7 mouse cellular contexts compared by ENCODE assay signal in genomic region chr7:44304775-44305641, GRCm38 (mm10). TPM values are rescaled to one million over a fixed set of nuclear protein-coding genes. Genes with fewer than 3 reads are reported as not detected.
DNase-seq lines count a peak whose midpoint lies in the region; ATAC-seq lines count a peak whose summit lies in the region.

No protein-coding gene starts in this region.

- H3K4me1 ChIP-seq in embryonic facial prominence, embryonic 12.5 days: peaks cover 13% of the 10 kb centered on the region; the same call in 1 of the 2 replicates
- H3K4me1 ChIP-seq in limb, embryonic 11.5 days (ENCODE audit: control insufficient read depth, insufficient read depth, low read length): peaks cover 5% of the 10 kb centered on the region
- H3K4me1 ChIP-seq in midbrain, embryonic 14.5 days (ENCODE audit: control insufficient read depth, insufficient read depth, low read length): peaks cover 6% of the 10 kb centered on the region

- peak overlapping the region; percentile 93 for H3K27ac ChIP-seq in embryonic facial prominence, embryonic 12.5 days
- H3K27ac ChIP-seq in limb, embryonic 11.5 days (replicated peaks; ENCODE audit: low read depth, low read length): peak overlapping the region; percentile 84
- peak overlapping the region; percentile 96 for H3K27ac ChIP-seq in midbrain, embryonic 14.5 days (replicated peaks; ENCODE audit: low read depth, low read length)

- H3K36me3 ChIP-seq in embryonic facial prominence, embryonic 12.5 days: no peaks in the 10 kb centered on the region
- H3K36me3 ChIP-seq in limb, embryonic 11.5 days (ENCODE audit: control insufficient read depth, insufficient read depth, low read length): peaks cover 3% of the 10 kb centered on the region; the same call in 1 of the 2 replicates
- H3K36me3 ChIP-seq in midbrain, embryonic 14.5 days (ENCODE audit: control insufficient read depth, insufficient read depth, low read length): no peaks in the 10 kb centered on the region

- H3K9ac ChIP-seq in embryonic facial prominence, embryonic 12.5 days: peak overlapping the region; percentile 86
- H3K9ac ChIP-seq in limb, embryonic 11.5 days (ENCODE audit: low read length): peak overlapping the region; percentile 84
- H3K9ac ChIP-seq in midbrain, embryonic 14.5 days (replicated peaks; ENCODE audit: low read length): peak overlapping the region; percentile 92

- ATAC-seq in embryonic facial prominence, embryonic 12.5 days (ENCODE audit: insufficient number of reproducible peaks, insufficient read depth, low FRiP score, low TSS enrichment): peak; percentile 93
- peak; percentile 96 for ATAC-seq in limb, embryonic 11.5 days (ENCODE audit: insufficient number of reproducible peaks, low FRiP score, low TSS enrichment, low read depth)
- peak; percentile 93 for ATAC-seq in midbrain, embryonic 14.5 days (ENCODE audit: low FRiP score, low TSS enrichment)

- peak overlapping the region; percentile 68 for H3K4me3 ChIP-seq in embryonic facial prominence, embryonic 12.5 days
- H3K4me3 ChIP-seq in limb, embryonic 11.5 days (ENCODE audit: low read depth, low read length): peak overlapping the region; percentile 62
- H3K4me3 ChIP-seq in midbrain, embryonic 14.5 days (replicated peaks; ENCODE audit: low read depth, low read length): peak overlapping the region; percentile 63

- peak overlapping the region; percentile 69 for H3K4me2 ChIP-seq in embryonic facial prominence, embryonic 12.5 days (replicated peaks)
- H3K4me2 ChIP-seq in limb, embryonic 11.5 days (ENCODE audit: low read depth, severe bottlenecking): peak overlapping the region; percentile 57
- H3K4me2 ChIP-seq in midbrain, embryonic 14.5 days (ENCODE audit: low read length): peak overlapping the region; percentile 81

- peaks cover 24% of the 10 kb centered on the region for H3K27me3 ChIP-seq in embryonic facial prominence, embryonic 12.5 days
- H3K27me3 ChIP-seq in limb, embryonic 11.5 days (ENCODE audit: control insufficient read depth, insufficient read depth, low read length): peaks cover 13% of the 10 kb centered on the region
- no peaks in the 10 kb centered on the region for H3K27me3 ChIP-seq in midbrain, embryonic 14.5 days (ENCODE audit: control insufficient read depth, insufficient read depth, low read length)

- H3K9me3 ChIP-seq in embryonic facial prominence, embryonic 12.5 days: no peaks in the 10 kb centered on the region
- H3K9me3 ChIP-seq in limb, embryonic 11.5 days (ENCODE audit: control insufficient read depth, low read length): no peaks in the 10 kb centered on the region
- H3K9me3 ChIP-seq in midbrain, embryonic 14.5 days (ENCODE audit: control insufficient read depth, low read length): no peaks in the 10 kb centered on the region

- WGBS in embryonic facial prominence, embryonic 12.5 days: under 1% methylated on average over 48 of the region's 49 CpGs
- WGBS in limb, embryonic 11.5 days: 0% methylated on average over 49 of the region's 49 CpGs
- under 1% methylated on average over 49 of the region's 49 CpGs for WGBS in midbrain, embryonic 14.5 days

- peak; percentile 94 for DNase-seq in adrenal gland, postnatal 25 days
- peak; percentile 100 for DNase-seq in heart, adult 11 months
- peak; percentile 96 for DNase-seq in kidney, adult 18-20 months
- peak; percentile 97 for DNase-seq in limb, embryonic 11.5 days (ENCODE audit: low spot score)
- DNase-seq in midbrain, embryonic 14.5 days: peak; percentile 99
- peak; percentile 91 to 95 for DNase-seq in spleen, adult 18-20 months

RNA-seq across cellular contexts. Expression of gene Clec11a, which starts 1.7 kb away (rescaled TPM):
- total RNA-seq in adrenal gland, postnatal 25 days (2021): 3.4 and 3.6 TPM in 2 replicates
- 1.9 and 2.3 TPM in 2 replicates for polyA plus RNA-seq in embryonic facial prominence, embryonic 12.5 days (2016; fragmentation: Nextera tagmentation; extraction: Ambion mirVana)
- polyA plus RNA-seq in limb, embryonic 11.5 days (2014; fragmentation: Nextera tagmentation; extraction: Ambion mirVana): 1.9 and 2.2 TPM in 2 replicates
- polyA plus RNA-seq in midbrain, embryonic 14.5 days (2014; fragmentation: Nextera tagmentation; extraction: Ambion mirVana): 4.6 and 4.7 TPM in 2 replicates

RNA-seq across cellular contexts. Expression of gene Shank1, which starts 5.0 kb away (rescaled TPM):
- 8.5 and 10.4 TPM in 2 replicates for total RNA-seq in adrenal gland, postnatal 25 days (2021)
- polyA plus RNA-seq in embryonic facial prominence, embryonic 12.5 days (2016; fragmentation: Nextera tagmentation; extraction: Ambion mirVana): 2.4 and 3.8 TPM in 2 replicates
- 0.78 and 0.85 TPM in 2 replicates for polyA plus RNA-seq in limb, embryonic 11.5 days (2014; fragmentation: Nextera tagmentation; extraction: Ambion mirVana)
- 35.1 and 37.8 TPM in 2 replicates for polyA plus RNA-seq in midbrain, embryonic 14.5 days (2014; fragmentation: Nextera tagmentation; extraction: Ambion mirVana)

RNA-seq across cellular contexts. Expression of gene Gm15517, which starts 43.8 kb away (rescaled TPM):
- total RNA-seq in adrenal gland, postnatal 25 days (2021): not detected in 2 replicates
- polyA plus RNA-seq in embryonic facial prominence, embryonic 12.5 days (2016; fragmentation: Nextera tagmentation; extraction: Ambion mirVana): not detected in 2 replicates
- not detected in 2 replicates for polyA plus RNA-seq in limb, embryonic 11.5 days (2014; fragmentation: Nextera tagmentation; extraction: Ambion mirVana)
- polyA plus RNA-seq in midbrain, embryonic 14.5 days (2014; fragmentation: Nextera tagmentation; extraction: Ambion mirVana): 1.8 TPM in 1 of 2 replicates, not detected in the other

RNA-seq across cellular contexts. Expression of gene Acp4, which starts 47.8 kb away (rescaled TPM):
- not detected in 2 replicates for total RNA-seq in adrenal gland, postnatal 25 days (2021)
- polyA plus RNA-seq in embryonic facial prominence, embryonic 12.5 days (2016; fragmentation: Nextera tagmentation; extraction: Ambion mirVana): 0.10 TPM in 1 of 2 replicates, not detected in the other
- polyA plus RNA-seq in limb, embryonic 11.5 days (2014; fragmentation: Nextera tagmentation; extraction: Ambion mirVana): 0.26 and 0.31 TPM in 2 replicates
- polyA plus RNA-seq in midbrain, embryonic 14.5 days (2014; fragmentation: Nextera tagmentation; extraction: Ambion mirVana): not detected in 2 replicates

RNA-seq across cellular contexts. Expression of gene 2410002F23Rik, which starts 58.5 kb away (rescaled TPM):
- total RNA-seq in adrenal gland, postnatal 25 days (2021): 71.3 and 125 TPM in 2 replicates
- 208 and 212 TPM in 2 replicates for polyA plus RNA-seq in embryonic facial prominence, embryonic 12.5 days (2016; fragmentation: Nextera tagmentation; extraction: Ambion mirVana)
- 135 and 146 TPM in 2 replicates for polyA plus RNA-seq in limb, embryonic 11.5 days (2014; fragmentation: Nextera tagmentation; extraction: Ambion mirVana)
- polyA plus RNA-seq in midbrain, embryonic 14.5 days (2014; fragmentation: Nextera tagmentation; extraction: Ambion mirVana): 199 and 211 TPM in 2 replicates

Comparison
In these comparisons a context has a peak if more than half of its experiments do, and no peak if none do; other contexts are left out.
1. Peak in every context shown above with its lines: DNase-seq, ATAC-seq, H3K4me3 ChIP-seq and H3K27ac ChIP-seq.